Mouse (Mus musculus) testis, postnatal 14 days (tissue): ENCODE measurements at regions not wholly inside any gene's neighbourhood (a gene's known extent, or its start where the extent isn't known, plus 50 kb on each side); places are given as distances from the start of the nearest gene placed in this dataset.
A peak's percentile ranks its signal among the peaks of the same experiment; 100 is the strongest.

Source experiments
- DNase-seq: peaks from one replicate; pipeline ENCODE4 v3.0.0; 2021; ENCODE audit warnings: low spot score

GRCm38 (mm10) chr13:28898900-28899299 is 54.6 kb downstream of the Sox4 start:
- DNase-seq, result no peak

- DNase-seq, result no peak
Measured at GRCm38 (mm10) chr13:28892896-28893295, 60.6 kb downstream of the Sox4 start.

GRCm38 (mm10) chr13:28887098-28887497 is 66.4 kb downstream of the Sox4 start:
- DNase-seq, result no peak

GRCm38 (mm10) chr13:28886691-28887090 is 66.8 kb downstream of the Sox4 start:
- DNase-seq, result peak; percentile 80

- DNase-seq, result peak; percentile 70
Measured at GRCm38 (mm10) chr13:28885083-28886037, 68.2 kb downstream of the Sox4 start.

- DNase-seq, result no peak
Measured at GRCm38 (mm10) chr13:28884191-28884820, 69.2 kb downstream of the Sox4 start.

- no peak for DNase-seq
Measured at GRCm38 (mm10) chr13:28883398-28883797, 70.1 kb downstream of the Sox4 start.

- DNase-seq, result no peak
Measured at GRCm38 (mm10) chr13:28880888-28881287, 72.6 kb downstream of the Sox4 start.

GRCm38 (mm10) chr13:28878692-28879091 is 74.8 kb downstream of the Sox4 start:
- peak; percentile 60 for DNase-seq

GRCm38 (mm10) chr13:28876771-28877170 is 76.7 kb downstream of the Sox4 start:
- DNase-seq, result no peak

- no peak for DNase-seq
Measured at GRCm38 (mm10) chr13:28870681-28871080, 82.8 kb downstream of the Sox4 start.

GRCm38 (mm10) chr13:28867210-28867609 is 86.3 kb downstream of the Sox4 start:
- DNase-seq, result no peak

GRCm38 (mm10) chr13:28866686-28867085 is 86.8 kb downstream of the Sox4 start:
- no peak for DNase-seq

GRCm38 (mm10) chr13:28860601-28861000 is 92.9 kb downstream of the Sox4 start:
- DNase-seq, result no peak

- DNase-seq, result no peak
Measured at GRCm38 (mm10) chr13:28859829-28860427, 93.6 kb downstream of the Sox4 start.

- DNase-seq, result no peak
Measured at GRCm38 (mm10) chr13:28858001-28858400, 95.5 kb downstream of the Sox4 start.

- no peak for DNase-seq
Measured at GRCm38 (mm10) chr13:28857201-28857600, 96.3 kb downstream of the Sox4 start.

GRCm38 (mm10) chr13:28856472-28856871 is 97.0 kb downstream of the Sox4 start:
- no peak for DNase-seq

GRCm38 (mm10) chr13:28854247-28854646 is 99.3 kb downstream of the Sox4 start:
- no peak for DNase-seq

GRCm38 (mm10) chr13:28848305-28848704 is 105.2 kb downstream of the Sox4 start:
- no peak for DNase-seq

- no peak for DNase-seq
Measured at GRCm38 (mm10) chr13:28847478-28847877, 106.0 kb downstream of the Sox4 start.

GRCm38 (mm10) chr13:28844495-28844894 is 109.0 kb downstream of the Sox4 start:
- no peak for DNase-seq

- DNase-seq, result no peak
Measured at GRCm38 (mm10) chr13:28842811-28843210, 110.7 kb downstream of the Sox4 start.
